Mouse (Mus musculus): ENCODE data around the gene BC005624. TPM values are rescaled to one million over a fixed set of nuclear protein-coding genes. Genes with fewer than 3 reads are reported as not detected.

The BC005624 gene
- polyA plus RNA-seq, 1 experiment = 72.0 TPM

GRCm38 (mm10) chr2:30927151-30927781, 54.7 kb downstream of the BC005624 start:
- TF ChIP-seq CTCF (IDR thresholded peaks at IDR 0.05; ENCODE audit: borderline replicate concordance, extremely low read depth, insufficient read depth, insufficient read length) (no peak), POLR2A (IDR thresholded peaks at IDR 0.05; ENCODE audit: borderline replicate concordance, extremely low read depth, insufficient read depth, insufficient read length, poor library complexity, severe bottlenecking) (no peak)
- DNase-seq (ENCODE audit: low read depth) = peak; percentile 19

- TF ChIP-seq POLR2A (IDR thresholded peaks at IDR 0.05; ENCODE audit: borderline replicate concordance, extremely low read depth, insufficient read depth, insufficient read length, poor library complexity, severe bottlenecking) (no peak), CTCF (IDR thresholded peaks at IDR 0.05; ENCODE audit: borderline replicate concordance, extremely low read depth, insufficient read depth, insufficient read length) (no peak)
- no peak for DNase-seq (ENCODE audit: low read depth)
These were observed 55.6 kb downstream of the BC005624 start for GRCm38 (mm10) chr2:30926381-30926780.

- TF ChIP-seq POLR2A (IDR thresholded peaks at IDR 0.05; ENCODE audit: borderline replicate concordance, extremely low read depth, insufficient read depth, insufficient read length, poor library complexity, severe bottlenecking) (no peak), CTCF (IDR thresholded peaks at IDR 0.05; ENCODE audit: borderline replicate concordance, extremely low read depth, insufficient read depth, insufficient read length) (no peak)
- no peak for DNase-seq (ENCODE audit: low read depth)
These were observed 56.8 kb downstream of the BC005624 start for GRCm38 (mm10) chr2:30925181-30925580.

- DNase-seq (ENCODE audit: low read depth) = no peak
- no peak for TF ChIP-seq POLR2A (IDR thresholded peaks at IDR 0.05; ENCODE audit: borderline replicate concordance, extremely low read depth, insufficient read depth, insufficient read length, poor library complexity, severe bottlenecking)
- no peak for TF ChIP-seq CTCF (IDR thresholded peaks at IDR 0.05; ENCODE audit: borderline replicate concordance, extremely low read depth, insufficient read depth, insufficient read length)
These were observed 58.9 kb downstream of the BC005624 start for GRCm38 (mm10) chr2:30923099-30923498.

Other genes starting within 250 kb of the BC005624 start
- gene 1700001O22Rik, start 178.5 kb downstream of the BC005624 start, polyA plus RNA-seq (2012; rRNA removed) = 1.9 and 3.2 TPM in 2 replicates
- 72.3 and 98.7 TPM in 2 replicates for gene Ntmt1, start 174.4 kb downstream of the BC005624 start, polyA plus RNA-seq (2012; rRNA removed)
- 51.0 and 51.5 TPM in 2 replicates for gene Asb6, start 151.9 kb downstream of the BC005624 start, polyA plus RNA-seq (2012; rRNA removed)
- gene Prrx2, start 147.2 kb downstream of the BC005624 start, polyA plus RNA-seq (2012; rRNA removed) = 10.8 and 13.6 TPM in 2 replicates
- gene Ptges, start 52.3 kb downstream of the BC005624 start, polyA plus RNA-seq (2012; rRNA removed) = 3.8 and 4.7 TPM in 2 replicates
- 32.0 and 37.6 TPM in 2 replicates for gene Tor1b, start 29.2 kb downstream of the BC005624 start, polyA plus RNA-seq (2012; rRNA removed)
- gene Tor1a, start 14.3 kb downstream of the BC005624 start, polyA plus RNA-seq (2012; rRNA removed) = 66.9 and 79.1 TPM in 2 replicates
- gene Usp20, start 78 bp upstream of the BC005624 start, polyA plus RNA-seq (2012; rRNA removed) = 41.8 and 42.5 TPM in 2 replicates
- gene Fnbp1, start 159.8 kb upstream of the BC005624 start, polyA plus RNA-seq (2012; rRNA removed) = 34.1 and 46.3 TPM in 2 replicates
- 34.1 and 35.3 TPM in 2 replicates for gene Gpr107, start 170.1 kb upstream of the BC005624 start, polyA plus RNA-seq (2012; rRNA removed)